Mouse (Mus musculus) megakaryocyte-erythroid progenitor cell, adult 5 weeks (primary cell): ENCODE measurements around the gene Vmn2r26. TPM values are rescaled to one million over a fixed set of nuclear protein-coding genes. Genes with fewer than 3 reads are reported as not detected.

Source experiments
- polyA plus RNA-seq: library from polyadenylated mRNA; stranded (reverse); fragments of >175 nt; gene quantifications from 2 replicates; pipeline ENCODE4 v1.2.3, GENCODE M21; 2012

Vmn2r26 gene
- not detected in 2 replicates for polyA plus RNA-seq

DNA sequence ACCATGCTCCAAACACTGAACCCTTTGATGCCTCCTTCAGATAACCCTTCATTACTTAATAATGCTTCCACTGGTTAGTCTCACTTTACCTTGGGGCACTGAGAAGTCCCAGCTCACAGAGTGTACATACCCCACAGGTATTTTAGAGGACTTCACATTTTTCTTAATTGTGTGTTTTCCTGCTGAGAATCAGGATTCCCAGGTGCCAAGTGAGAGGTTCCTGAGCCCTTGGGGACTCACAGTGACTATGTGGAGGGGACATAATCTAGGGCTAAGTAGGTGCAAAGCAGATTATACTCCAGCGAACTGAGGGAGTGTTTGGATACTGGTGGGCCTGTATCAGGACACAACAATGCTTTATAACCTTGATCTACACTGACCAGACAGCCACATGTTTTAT is at the start of gene Vmn2r26:
Gene Vmn2r26, plus strand, starts transcription at position 301 of the 400 bp plus-strand sequence.

Other genes starting within 250 kb of the Vmn2r26 start
- gene Vmn2r24, start 245.7 kb upstream of the Vmn2r26 start, polyA plus RNA-seq: 0.01 TPM in 1 of 2 replicates, not detected in the other
- gene Vmn2r25, start 171.1 kb upstream of the Vmn2r26 start, polyA plus RNA-seq: 0.02 and 0.03 TPM in 2 replicates
- not detected in 2 replicates for gene Vmn2r27, start 207.3 kb downstream of the Vmn2r26 start, polyA plus RNA-seq